Mouse (Mus musculus): Measurements from ENCODE around the gene Zfp775. TPM values are rescaled to one million over a fixed set of nuclear protein-coding genes. Genes with fewer than 3 reads are reported as not detected.

Gene Zfp775
- total and polyA plus RNA-seq, 3 experiments = 3.2 to 6.5 (median 3.5) TPM

DNA sequence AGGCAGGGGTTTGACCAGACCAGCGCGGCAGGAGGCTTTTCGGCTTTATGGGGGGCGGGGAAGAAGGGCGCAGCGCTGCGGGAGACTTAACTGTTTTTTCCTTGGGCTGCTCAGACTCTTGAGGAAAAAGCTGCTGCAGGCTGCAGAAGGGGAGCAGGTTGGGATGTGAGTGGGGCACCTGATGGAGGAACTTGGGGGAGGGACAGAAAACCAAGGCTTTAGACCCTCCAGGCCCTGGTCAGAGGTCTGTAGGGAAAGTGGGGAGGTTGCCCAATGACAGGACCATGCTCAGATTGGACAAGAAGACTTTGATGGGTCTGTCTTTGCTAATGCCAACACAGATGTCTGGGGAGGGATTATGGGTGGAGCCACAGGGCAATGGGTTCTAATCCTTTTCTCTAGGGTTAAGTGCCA is 25.7 kb downstream of the Zfp775 start:
- Histone ChIP-seq H3K4me1 (ENCODE audit: control insufficient read depth in 1 of 2, insufficient read depth in 2 of 2) (peaks cover 10 to 28% of the 10 kb centered on the region in 2 experiments; a peak in 2 of 4 replicates), H3K9ac (ENCODE audit: insufficient read depth, low read depth) (peak overlapping the region; percentile 62), H3K9me3 (replicated peaks; ENCODE audit: low read length) (no peaks in the 10 kb centered on the region), H3K4me2 (ENCODE audit: insufficient read depth, low read depth, poor library complexity, severe bottlenecking) (peak overlapping the region; percentile 61; the same call in 1 of the 2 replicates), H3K27ac (ENCODE audit: insufficient read depth, low read depth) (no peak overlapping the region), H3K79me2 (replicated peaks; ENCODE audit: control insufficient read depth, extremely low read depth, insufficient read depth, poor library complexity, severe bottlenecking) (no peaks in the 10 kb centered on the region; the same call in 1 of the 2 replicates), H3K4me3 (replicated peaks in 1 of 3; ENCODE audit: low read depth in 2 of 3, low read length in 2 of 3, poor library complexity in 1 of 3) (peak overlapping the region; percentile 55 to 65 (median 61)), H3K27me3 (replicated peaks) (no peaks in the 10 kb centered on the region), H3K36me3 (replicated peaks in 1 of 2; ENCODE audit: control insufficient read depth in 1 of 2, insufficient read depth in 1 of 2, low read length in 1 of 2) (peaks cover 7 to 51% of the 10 kb centered on the region in 2 experiments)
- TF ChIP-seq TCF12 (IDR thresholded peaks at IDR 0.05; ENCODE audit: low read depth, low read length) = no peak
- no peak for TF ChIP-seq POLR2A (IDR thresholded peaks at IDR 0.05; ENCODE audit: low read depth, low read length)
- no peak for TF ChIP-seq ZKSCAN1 (IDR thresholded peaks at IDR 0.05; ENCODE audit: borderline replicate concordance, low read depth, low read length)
- no peak for TF ChIP-seq MAFK (IDR thresholded peaks at IDR 0.05; ENCODE audit: insufficient replicate concordance, low read length)
- no peak for TF ChIP-seq GABPA (IDR thresholded peaks at IDR 0.05; ENCODE audit: insufficient replicate concordance, low read depth, low read length)
- no peak for TF ChIP-seq E2F4 (IDR thresholded peaks at IDR 0.05; ENCODE audit: insufficient replicate concordance, low read depth, low read length)
- no peak for TF ChIP-seq KAT2A (IDR thresholded peaks at IDR 0.05; ENCODE audit: insufficient replicate concordance, low read length)
- no peak for TF ChIP-seq SIN3A (IDR thresholded peaks at IDR 0.05; ENCODE audit: low read length)
- TF ChIP-seq MAX (IDR thresholded peaks at IDR 0.05; ENCODE audit: low read length) = no peak
- TF ChIP-seq PAX5 (IDR thresholded peaks at IDR 0.05; ENCODE audit: low read length) = no peak
- in situ Hi-C loops (cut with MboI; ENCODE audit: low pct_ligation_motif_present, low pct_unique_long_range_greater_than_20kb, low sequenced_read_pairs) (loop anchor here (5.0 to 25.0 kb wide), 2 partner anchors 70 to 335 kb away; partner anchors contain the start of gene Doxl2), dilution Hi-C loops (cut with MboI; ENCODE audit: extremely low pct_ligation_motif_present, extremely low pct_unique_long_range_greater_than_20kb, low sequenced_read_pairs) (loop anchor here (25.0 kb wide), 1 partner anchor 135 kb away; the partner anchor contains the start of gene Gimap3)
- peak; percentile 8 for DNase-seq (ENCODE audit: extremely low read depth)

DNA sequence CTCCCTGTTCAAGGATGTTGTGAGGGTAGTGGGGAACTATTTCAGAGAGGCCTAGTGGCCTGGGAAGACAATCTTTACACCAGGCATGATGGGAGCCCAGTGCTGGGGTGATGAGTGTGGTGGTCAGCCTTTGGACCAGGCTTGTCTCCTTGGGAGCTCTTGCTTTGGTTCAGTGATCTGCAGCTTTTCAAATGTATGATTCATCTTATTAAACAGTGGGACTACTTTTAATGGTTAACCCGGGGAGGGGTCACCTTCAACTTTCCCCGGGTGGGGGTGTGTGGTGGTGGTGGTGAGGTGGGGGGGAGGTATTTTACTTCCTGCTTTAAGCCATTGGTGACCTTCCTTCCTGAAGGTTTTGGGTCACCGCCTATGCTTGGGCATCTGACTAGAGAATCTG is 26.5 kb downstream of the Zfp775 start:
- Histone ChIP-seq H3K4me3 (replicated peaks in 1 of 3; ENCODE audit: low read depth in 2 of 3, low read length in 2 of 3, poor library complexity in 1 of 3) (no peak overlapping the region), H3K9ac (ENCODE audit: insufficient read depth, low read depth) (peak overlapping the region; percentile 22; the same call in 1 of the 2 replicates), H3K4me2 (ENCODE audit: insufficient read depth, low read depth, poor library complexity, severe bottlenecking) (peak overlapping the region; percentile 61), H3K9me3 (replicated peaks; ENCODE audit: low read length) (no peaks in the 10 kb centered on the region), H3K79me2 (replicated peaks; ENCODE audit: control insufficient read depth, extremely low read depth, insufficient read depth, poor library complexity, severe bottlenecking) (no peaks in the 10 kb centered on the region; the same call in 1 of the 2 replicates), H3K4me1 (ENCODE audit: control insufficient read depth in 1 of 2, insufficient read depth in 2 of 2) (peaks cover 7 to 25% of the 10 kb centered on the region in 2 experiments; a peak in 2 of 4 replicates), H3K27ac (ENCODE audit: insufficient read depth, low read depth) (no peak overlapping the region), H3K27me3 (replicated peaks) (no peaks in the 10 kb centered on the region), H3K36me3 (replicated peaks in 1 of 2; ENCODE audit: control insufficient read depth in 1 of 2, insufficient read depth in 1 of 2, low read length in 1 of 2) (peaks cover 7 to 60% of the 10 kb centered on the region in 2 experiments)
- dilution Hi-C loops (cut with MboI; ENCODE audit: extremely low pct_ligation_motif_present, extremely low pct_unique_long_range_greater_than_20kb, low sequenced_read_pairs) = loop anchor here (25.0 kb wide), 1 partner anchor 134 kb away; the partner anchor contains the start of gene Gimap3
- TF ChIP-seq ETS1 (conservative IDR thresholded peaks at IDR 0.05; ENCODE audit: low read depth, low read length) (no peak), HCFC1 (IDR thresholded peaks at IDR 0.05; ENCODE audit: low read depth, low read length) (no peak), KAT2A (IDR thresholded peaks at IDR 0.05; ENCODE audit: insufficient replicate concordance, low read length) (no peak), POLR2A (IDR thresholded peaks at IDR 0.05; ENCODE audit: low read depth, low read length) (no peak), CHD1 (IDR thresholded peaks at IDR 0.05; ENCODE audit: low read depth, low read length) (no peak), MEF2A (IDR thresholded peaks at IDR 0.05; ENCODE audit: borderline replicate concordance, low read depth, low read length) (no peak), MAZ (IDR thresholded peaks at IDR 0.05; ENCODE audit: low read depth, low read length) (no peak), CTCF (conservative IDR thresholded peaks at IDR 0.05 in 1 of 2, IDR thresholded peaks at IDR 0.05 in 1 of 2; ENCODE audit: low read depth in 2 of 2, low read length in 2 of 2) (no peak), ZKSCAN1 (IDR thresholded peaks at IDR 0.05; ENCODE audit: borderline replicate concordance, low read depth, low read length) (no peak), JUND (conservative IDR thresholded peaks at IDR 0.05; ENCODE audit: low read depth, low read length) (no peak), USF1 (IDR thresholded peaks at IDR 0.05; ENCODE audit: low read depth, low read length) (no peak), JUN (IDR thresholded peaks at IDR 0.05; ENCODE audit: insufficient read depth, low read depth, low read length) (no peak), RAD21 (IDR thresholded peaks at IDR 0.05; ENCODE audit: low read depth, low read length) (no peak), E2F4 (IDR thresholded peaks at IDR 0.05; ENCODE audit: insufficient replicate concordance, low read depth, low read length) (no peak), RCOR1 (conservative IDR thresholded peaks at IDR 0.05; ENCODE audit: low read depth, low read length) (no peak), MXI1 (IDR thresholded peaks at IDR 0.05; ENCODE audit: low read depth, low read length) (no peak), TCF12 (IDR thresholded peaks at IDR 0.05; ENCODE audit: low read depth, low read length) (no peak), MAX (IDR thresholded peaks at IDR 0.05; ENCODE audit: low read length) (no peak)
- DNase-seq (ENCODE audit: extremely low read depth) = no peak
- in situ Hi-C loops (cut with MboI; ENCODE audit: low pct_ligation_motif_present, low pct_unique_long_range_greater_than_20kb, low sequenced_read_pairs) = loop anchor here (5.0 to 25.0 kb wide), 2 partner anchors 71 to 334 kb away; partner anchors contain the start of gene Doxl2
